Mouse (Mus musculus) hindbrain, embryonic 14.5 days (tissue): ENCODE results near the gene Gm27021. TPM values are rescaled to one million over a fixed set of nuclear protein-coding genes. Genes with fewer than 3 reads are reported as not detected.

Experiments used
- ATAC-seq: fragments of 200-750 bp; cut with Nextera tagmentation; 2 replicates; pipeline ENCODE4 v1.8.0; 2017; ENCODE audit warnings: moderate number of reproducible peaks, mild to moderate bottlenecking, moderate TSS enrichment, moderate library complexity; ENCODE audit not compliant: low FRiP score
- DNase-seq: peaks from one replicate; pipeline ENCODE4 v3.0.0-alpha.2; 2015; ENCODE audit warnings: low spot score
- H3K27ac ChIP-seq: fragments of 300-500 bp; sonication (generic); 2 replicates; pipeline ENCODE4 v1.5.1; 2014; ENCODE audit warnings: mild to moderate bottlenecking, moderate library complexity
- H3K27me3 ChIP-seq: fragments of 300-500 bp; sonication (generic); 2 replicates; pipeline ENCODE4 v1.6.1; 2014; ENCODE audit warnings: mild to moderate bottlenecking, low read length, mixed read lengths; ENCODE audit not compliant: control insufficient read depth, insufficient read depth
- H3K36me3 ChIP-seq: fragments of 300-500 bp; sonication (generic); replicated peaks from 2 replicates; pipeline ENCODE4 v1.6.1; 2014; ENCODE audit not compliant: control insufficient read depth, insufficient read depth
- H3K4me1 ChIP-seq: fragments of 300-500 bp; sonication (generic); replicated peaks from 2 replicates; pipeline ENCODE4 v1.6.1; 2014; ENCODE audit warnings: antibody characterized with exemption, low read length, mixed read lengths; ENCODE audit not compliant: control insufficient read depth, insufficient read depth
- H3K4me2 ChIP-seq: fragments of 300-500 bp; sonication (generic); replicated peaks from 2 replicates; pipeline ENCODE4 v1.6.1; 2014; ENCODE audit warnings: mild to moderate bottlenecking, moderate library complexity
- H3K4me3 ChIP-seq: fragments of 300-500 bp; sonication (generic); replicated peaks from 2 replicates; pipeline ENCODE4 v1.5.1; 2014; ENCODE audit warnings: mild to moderate bottlenecking, low read length
- H3K9ac ChIP-seq: fragments of 300-500 bp; sonication (generic); 2 replicates; pipeline ENCODE4 v1.6.1; 2014
- H3K9me3 ChIP-seq: fragments of 300-500 bp; sonication (generic); 2 replicates; pipeline ENCODE4 v1.6.1; 2016; ENCODE audit warnings: low read length; ENCODE audit not compliant: control insufficient read depth
- WGBS: fragments of 180-500 bp; shearing (Covaris S2); extraction: QIAGEN DNeasy Blood & Tissue Kit; methylation state at CpG from one replicate; pipeline ENCODE4 v1.1.7; 2014; 5-methylcytosine and 5-hydroxymethylcytosine counted together
- polyA plus RNA-seq: library from polyadenylated mRNA; unstranded; fragments of >200 nt; fragmentation: Nextera tagmentation; extraction: Ambion mirVana; gene quantifications from 2 replicates; pipeline ENCODE4 v1.2.1, GENCODE M21; 2014

Gm27021 gene
- polyA plus RNA-seq, 1 experiment from 2014 or later = 10.0 TPM

GRCm38 (mm10) chr8:120580336-120581000 is 87.4 kb downstream of the Gm27021 start:
- no peaks in the 10 kb centered on the region for H3K27me3 ChIP-seq
- DNase-seq (no peak), ATAC-seq (no peak)
- H3K9me3 ChIP-seq = no peaks in the 10 kb centered on the region
- H3K4me2 ChIP-seq = no peak overlapping the region
- H3K27ac ChIP-seq = no peak overlapping the region
- no peaks in the 10 kb centered on the region; the same call in 1 of the 2 replicates for H3K4me1 ChIP-seq
- H3K9ac ChIP-seq = no peak overlapping the region
- WGBS = 85% methylated on average over 8 of the region's 8 CpGs
- H3K4me3 ChIP-seq = no peak overlapping the region
- peaks cover 62% of the 10 kb centered on the region for H3K36me3 ChIP-seq

DNA sequence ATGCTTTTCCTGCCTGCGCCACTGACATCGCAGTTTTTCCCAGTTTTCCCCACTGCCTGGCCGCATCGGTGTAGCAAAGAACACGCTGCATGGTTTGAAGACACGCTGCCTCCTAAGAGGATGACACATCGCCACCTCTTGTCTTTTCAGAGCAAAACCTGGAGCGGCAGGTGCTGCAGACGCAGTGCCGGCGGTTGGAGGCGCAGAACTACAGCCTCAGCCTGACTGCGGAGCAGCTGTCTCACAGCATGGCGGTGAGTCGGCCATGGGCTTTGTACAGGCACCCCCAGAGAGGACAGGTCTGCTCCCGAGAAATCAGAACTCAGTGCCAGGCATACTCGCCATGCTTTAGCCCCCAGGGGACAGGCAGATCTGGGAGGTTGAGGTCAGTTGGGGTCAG is 90.1 kb downstream of the Gm27021 start:
- H3K27ac ChIP-seq = no peak overlapping the region
- no peak for DNase-seq
- no peaks in the 10 kb centered on the region for H3K27me3 ChIP-seq
- H3K4me2 ChIP-seq = no peak overlapping the region
- no peak overlapping the region for H3K9ac ChIP-seq
- H3K36me3 ChIP-seq = peaks cover 86% of the 10 kb centered on the region
- H3K4me1 ChIP-seq = no peaks in the 10 kb centered on the region
- H3K9me3 ChIP-seq = no peaks in the 10 kb centered on the region
- no peak overlapping the region for H3K4me3 ChIP-seq
- no peak for ATAC-seq
- WGBS = 76% methylated on average over 17 of the region's 17 CpGs

GRCm38 (mm10) chr8:120575801-120576200 is 92.1 kb downstream of the Gm27021 start:
- H3K9me3 ChIP-seq = no peaks in the 10 kb centered on the region
- no peaks in the 10 kb centered on the region for H3K4me1 ChIP-seq
- no peak overlapping the region for H3K9ac ChIP-seq
- WGBS = 69% methylated on average over 9 of the region's 9 CpGs
- DNase-seq (no peak), ATAC-seq (no peak)
- peaks cover 100% of the 10 kb centered on the region for H3K36me3 ChIP-seq
- no peak overlapping the region for H3K4me3 ChIP-seq
- H3K27me3 ChIP-seq = no peaks in the 10 kb centered on the region
- no peak overlapping the region for H3K27ac ChIP-seq
- no peak overlapping the region for H3K4me2 ChIP-seq

- ATAC-seq (no peak), DNase-seq (no peak)
- Histone ChIP-seq H3K27ac (no peak overlapping the region), H3K9ac (no peak overlapping the region), H3K4me3 (no peak overlapping the region), H3K27me3 (no peaks in the 10 kb centered on the region), H3K4me2 (no peak overlapping the region), H3K36me3 (peaks cover 100% of the 10 kb centered on the region), H3K9me3 (no peaks in the 10 kb centered on the region), H3K4me1 (0 out of 2 replicates have a peak, but pooled peaks cover 3% of the 10 kb centered on the region)
- WGBS = 76% methylated on average over 19 of the region's 19 CpGs
Observed at GRCm38 (mm10) chr8:120574941-120575340, 92.9 kb downstream of the Gm27021 start.

DNA sequence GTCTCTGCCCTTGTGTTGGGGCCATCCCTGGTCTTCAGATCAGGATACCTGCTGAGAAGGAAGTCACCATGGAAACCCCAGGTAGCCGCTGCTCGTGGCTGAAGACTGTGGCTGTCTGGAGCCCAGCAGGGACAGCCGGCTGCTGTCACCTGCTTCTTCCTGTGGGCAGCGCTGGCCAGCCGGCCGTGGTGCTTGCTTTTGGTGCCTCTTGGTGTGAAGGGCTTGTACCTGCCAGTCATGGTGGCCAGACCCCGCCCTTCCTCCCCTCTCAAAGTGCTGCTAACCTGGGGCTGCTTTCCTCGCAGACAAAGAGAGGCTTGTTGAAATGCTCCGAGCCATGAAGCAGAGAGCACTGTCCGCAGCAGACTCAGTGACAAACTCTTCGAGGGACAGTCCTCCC is 94.0 kb downstream of the Gm27021 start:
- no peak overlapping the region for H3K27ac ChIP-seq
- no peaks in the 10 kb centered on the region for H3K27me3 ChIP-seq
- no peaks in the 10 kb centered on the region for H3K9me3 ChIP-seq
- 0 out of 2 replicates have a peak, but pooled peaks cover 3% of the 10 kb centered on the region for H3K4me1 ChIP-seq
- no peak for ATAC-seq
- H3K4me3 ChIP-seq = no peak overlapping the region
- no peak for DNase-seq
- no peak overlapping the region for H3K4me2 ChIP-seq
- no peak overlapping the region for H3K9ac ChIP-seq
- WGBS = 60% methylated on average over 11 of the region's 11 CpGs
- peaks cover 99% of the 10 kb centered on the region for H3K36me3 ChIP-seq

- no peak overlapping the region for H3K4me3 ChIP-seq
- H3K4me1 ChIP-seq = 0 out of 2 replicates have a peak, but pooled peaks cover 3% of the 10 kb centered on the region
- H3K27ac ChIP-seq = no peak overlapping the region
- H3K4me2 ChIP-seq = no peak overlapping the region
- no peak for DNase-seq
- H3K9ac ChIP-seq = no peak overlapping the region
- H3K9me3 ChIP-seq = no peaks in the 10 kb centered on the region
- H3K27me3 ChIP-seq = no peaks in the 10 kb centered on the region
- WGBS = 81% methylated on average over 21 of the region's 21 CpGs
- no peak for ATAC-seq
- H3K36me3 ChIP-seq = peaks cover 99% of the 10 kb centered on the region
Observed at GRCm38 (mm10) chr8:120572534-120572933, 95.3 kb downstream of the Gm27021 start.

GRCm38 (mm10) chr8:120571561-120571960 is 96.3 kb downstream of the Gm27021 start:
- no peak overlapping the region for H3K4me3 ChIP-seq
- no peak for ATAC-seq
- no peak overlapping the region for H3K4me2 ChIP-seq
- no peaks in the 10 kb centered on the region for H3K9me3 ChIP-seq
- WGBS = 66% methylated on average over 8 of the region's 8 CpGs
- H3K36me3 ChIP-seq = peaks cover 99% of the 10 kb centered on the region
- no peak overlapping the region for H3K27ac ChIP-seq
- no peak overlapping the region for H3K9ac ChIP-seq
- 0 out of 2 replicates have a peak, but pooled peaks cover 3% of the 10 kb centered on the region for H3K4me1 ChIP-seq
- DNase-seq = no peak
- no peaks in the 10 kb centered on the region for H3K27me3 ChIP-seq

- Histone ChIP-seq H3K9ac (no peak overlapping the region), H3K36me3 (peaks cover 90% of the 10 kb centered on the region), H3K27ac (no peak overlapping the region), H3K9me3 (no peaks in the 10 kb centered on the region), H3K4me2 (no peak overlapping the region), H3K4me3 (no peak overlapping the region), H3K4me1 (peaks cover 16% of the 10 kb centered on the region), H3K27me3 (no peaks in the 10 kb centered on the region)
- DNase-seq (peak; percentile 90), ATAC-seq (no peak)
- 58% methylated on average over 13 of the region's 13 CpGs for WGBS
Observed at GRCm38 (mm10) chr8:120569939-120570715, 97.8 kb downstream of the Gm27021 start.

DNA sequence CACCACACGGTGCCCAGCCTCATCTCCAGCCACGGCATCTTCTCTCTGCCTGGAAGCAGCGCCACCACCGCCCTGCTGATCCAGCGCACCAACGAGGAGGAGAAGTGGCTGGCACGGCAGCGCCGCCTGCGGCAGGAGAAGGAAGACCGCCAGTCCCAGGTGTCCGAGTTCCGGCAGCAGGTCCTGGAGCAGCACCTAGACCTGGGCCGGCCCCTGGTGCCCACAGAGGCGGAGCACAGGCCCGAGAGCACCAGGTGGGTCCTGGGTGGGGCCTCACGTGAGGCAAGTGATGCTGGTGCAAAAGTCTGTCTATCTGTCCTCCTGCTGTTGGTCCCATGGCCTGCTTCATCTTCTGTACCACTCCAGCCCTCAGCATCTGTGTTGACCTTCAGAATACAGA is 98.8 kb downstream of the Gm27021 start:
- Histone ChIP-seq H3K9me3 (no peaks in the 10 kb centered on the region), H3K27ac (no peak overlapping the region), H3K9ac (no peak overlapping the region), H3K4me3 (no peak overlapping the region), H3K36me3 (peaks cover 80% of the 10 kb centered on the region), H3K27me3 (no peaks in the 10 kb centered on the region), H3K4me1 (peaks cover 25% of the 10 kb centered on the region), H3K4me2 (no peak overlapping the region)
- 97% methylated on average over 14 of the region's 17 CpGs for WGBS
- ATAC-seq = no peak
- no peak for DNase-seq
